9 mouse cellular contexts compared by ENCODE assay signal in genomic region chr4:84637641-84638040, GRCm38 (mm10). TPM values are rescaled to one million over a fixed set of nuclear protein-coding genes. Genes with fewer than 3 reads are reported as not detected.
A peak's percentile ranks its signal among the peaks of the same experiment; 100 is the strongest.
DNase-seq lines count a peak whose midpoint lies in the region; ATAC-seq and TF ChIP-seq lines count a peak whose summit lies in the region.
"Had no signal": no experiment of that assay in that cellular context is flagged by ENCODE, and none has a peak within 500 bp of the region (broad histone marks: within the 10 kb centered on the region; RNA-seq: fewer than 3 reads in every experiment).

No protein-coding gene starts in this region.

- H3K36me3 ChIP-seq in hindbrain, embryonic 10.5 days: no peaks in the 10 kb centered on the region
- no peaks in the 10 kb centered on the region for H3K36me3 ChIP-seq in limb, embryonic 11.5 days (ENCODE audit: control insufficient read depth, insufficient read depth, low read length)
- no peaks in the 10 kb centered on the region for H3K36me3 ChIP-seq in midbrain, postnatal 0 days (ENCODE audit: insufficient read depth, low read length)

- H3K9ac ChIP-seq in limb, embryonic 11.5 days (ENCODE audit: low read length): no peak overlapping the region; the same call in 1 of the 2 replicates
- no peak overlapping the region for H3K9ac ChIP-seq in midbrain, postnatal 0 days (replicated peaks; ENCODE audit: low read length, poor library complexity, severe bottlenecking)

- peak overlapping the region; percentile 78 for H3K27ac ChIP-seq in hindbrain, embryonic 10.5 days
- H3K27ac ChIP-seq in limb, embryonic 11.5 days (replicated peaks; ENCODE audit: low read depth, low read length): peak overlapping the region; percentile 85
- H3K27ac ChIP-seq in midbrain, postnatal 0 days (ENCODE audit: low read depth, low read length): no peak overlapping the region
- H3K27ac ChIP-seq: macrophage had no signal

- no peak for TF ChIP-seq CTCF in midbrain, postnatal 0 days (IDR thresholded peaks at IDR 0.05)

- peaks cover 84% of the 10 kb centered on the region for H3K27me3 ChIP-seq in hindbrain, embryonic 10.5 days (ENCODE audit: insufficient read depth, poor library complexity, severe bottlenecking)
- H3K27me3 ChIP-seq in limb, embryonic 11.5 days (ENCODE audit: control insufficient read depth, insufficient read depth, low read length): no peaks in the 10 kb centered on the region
- H3K27me3 ChIP-seq in midbrain, postnatal 0 days (ENCODE audit: insufficient read depth, low read length): peaks cover 5% of the 10 kb centered on the region; the same call in 1 of the 2 replicates

- peak overlapping the region; percentile 41 for H3K4me2 ChIP-seq in limb, embryonic 11.5 days (ENCODE audit: low read depth, severe bottlenecking)
- H3K4me2 ChIP-seq in midbrain, postnatal 0 days (ENCODE audit: low read depth, low read length, poor library complexity, severe bottlenecking): peak overlapping the region; percentile 12

- H3K4me1 ChIP-seq in hindbrain, embryonic 10.5 days (replicated peaks): peaks cover 53% of the 10 kb centered on the region
- peaks cover 49% of the 10 kb centered on the region for H3K4me1 ChIP-seq in limb, embryonic 11.5 days (ENCODE audit: control insufficient read depth, insufficient read depth, low read length)
- no peaks in the 10 kb centered on the region for H3K4me1 ChIP-seq in midbrain, postnatal 0 days (ENCODE audit: insufficient read depth, low read length)

- peak; percentile 37 for DNase-seq in 3134 (ENCODE audit: extremely low read depth, insufficient read length, low spot score)
- peak; percentile 91 for DNase-seq in embryo, embryonic 10 days (ENCODE audit: low spot score)
- peak; percentile 84 for DNase-seq in hindbrain, embryonic 10.5 days (ENCODE audit: low spot score)
- peak; percentile 83 for DNase-seq in limb, embryonic 11.5 days (ENCODE audit: low spot score)
- peak; percentile 28 for DNase-seq in midbrain, postnatal 0 days (ENCODE audit: low spot score)
- DNase-seq in right cerebral cortex, adult 2 months (ENCODE audit: low spot score in 2 of 2): no peak
- DNase-seq in cerebellum, postnatal 4 days (ENCODE audit: low spot score in 2 of 2): no peak

- H3K4me3 ChIP-seq in hindbrain, embryonic 10.5 days: peak overlapping the region; percentile 34
- no peak overlapping the region for H3K4me3 ChIP-seq in limb, embryonic 11.5 days (ENCODE audit: low read depth, low read length)
- H3K4me3 ChIP-seq in midbrain, postnatal 0 days (ENCODE audit: low read depth, low read length): no peak overlapping the region

- WGBS in hindbrain, embryonic 10.5 days: under 1% methylated on average over 10 of the region's 10 CpGs
- 2% methylated on average over 10 of the region's 10 CpGs for WGBS in limb, embryonic 11.5 days
- 4% methylated on average over 10 of the region's 10 CpGs for WGBS in midbrain, postnatal 0 days

- no peaks in the 10 kb centered on the region for H3K9me3 ChIP-seq in hindbrain, embryonic 10.5 days
- H3K9me3 ChIP-seq in limb, embryonic 11.5 days (ENCODE audit: control insufficient read depth, low read length): no peaks in the 10 kb centered on the region
- no peaks in the 10 kb centered on the region for H3K9me3 ChIP-seq in midbrain, postnatal 0 days (ENCODE audit: low read length)

- ATAC-seq in limb, embryonic 11.5 days (ENCODE audit: insufficient number of reproducible peaks, low FRiP score, low TSS enrichment, low read depth): peak; percentile 92
- ATAC-seq in midbrain, postnatal 0 days (ENCODE audit: low FRiP score): no peak
- no peak for ATAC-seq in granulocyte monocyte progenitor cell, adult 5-6 weeks (replicated peaks; ENCODE audit: poor library complexity, severe bottlenecking)

RNA-seq across cellular contexts. Expression of gene Bnc2, which starts 37.4 kb away (rescaled TPM):
- 5.2 and 8.1 TPM in 2 replicates for polyA plus RNA-seq in hindbrain, embryonic 10.5 days (2016; fragmentation: Nextera tagmentation; extraction: Ambion mirVana)
- 13.7 and 16.8 TPM in 2 replicates for polyA plus RNA-seq in limb, embryonic 11.5 days (2014; fragmentation: Nextera tagmentation; extraction: Ambion mirVana)
- 27.5 and 28.8 TPM in 2 replicates for total RNA-seq in midbrain, postnatal 0 days (2014; rRNA removed)
- polyA plus RNA-seq in midbrain, postnatal 0 days (2015; fragmentation: Nextera tagmentation; extraction: Ambion mirVana): 14.1 and 18.8 TPM in 2 replicates
- total RNA-seq in granulocyte monocyte progenitor cell, adult 5-6 weeks (2014; fragmentation: Nextera tagmentation): not detected in 2 replicates
- total RNA-seq in granulocyte monocyte progenitor cell, adult 5-6 weeks (2017): not detected in 2 replicates

Comparison
In these comparisons a context has a peak if more than half of its experiments do, and no peak if none do; other contexts are left out.
1. DNase-seq: peak in 3134 (single experiment), embryo, embryonic 10 days (single experiment), hindbrain, embryonic 10.5 days (single experiment), limb, embryonic 11.5 days (single experiment) and midbrain, postnatal 0 days (single experiment); none in right cerebral cortex, adult 2 months (0 of 2) and cerebellum, postnatal 4 days (0 of 2).